Mouse (Mus musculus) G1E (cell line): ENCODE data around the gene Shisa9.

Experiments used
- CTCF ChIP-seq: IDR thresholded peaks from 2 replicates; pipeline ENCODE4 v1.5.1; 2012; ENCODE audit warnings: low read depth, low read length, inconsistent platforms, mixed read lengths
- GATA1 ChIP-seq: IDR thresholded peaks from 2 replicates; pipeline ENCODE4 v1.6.1; 2012; ENCODE audit warnings: borderline replicate concordance, low read length, inconsistent platforms, mixed read lengths
- GATA2 ChIP-seq: IDR thresholded peaks from 2 replicates; pipeline ENCODE4 v1.6.1; 2012; ENCODE audit warnings: low read depth, low read length, inconsistent platforms, borderline replicate concordance
- POLR2AphosphoS5 ChIP-seq: IDR thresholded peaks from 2 replicates; pipeline ENCODE4 v1.6.1; 2012; ENCODE audit warnings: low read depth, low read length, inconsistent platforms; ENCODE audit not compliant: insufficient replicate concordance
- TAL1 ChIP-seq: conservative IDR thresholded peaks from 2 replicates; pipeline ENCODE4 v1.6.1; 2012; ENCODE audit warnings: low read depth, low read length, inconsistent platforms, mixed read lengths

DNA sequence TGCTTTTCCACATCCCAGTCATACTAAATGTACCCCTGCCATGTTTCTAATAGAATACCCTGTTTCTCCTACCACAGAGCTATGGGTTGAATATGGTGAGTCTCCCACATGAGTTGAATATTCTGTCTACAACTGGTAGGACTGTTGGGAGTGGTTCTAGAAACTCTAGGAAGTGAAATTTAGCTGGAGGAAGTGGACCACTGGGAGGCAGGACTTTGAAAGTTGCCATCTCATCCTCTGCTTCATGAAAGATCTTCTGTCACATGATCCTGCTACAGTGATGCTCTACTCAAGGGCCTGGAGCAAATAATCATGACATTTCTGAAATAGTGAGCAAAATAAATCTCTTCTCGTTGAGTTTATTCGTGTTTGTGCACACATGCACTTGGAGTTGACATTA, 7.2 kb upstream of the Shisa9 start:
- no peak for TF ChIP-seq CTCF
- no peak for TF ChIP-seq TAL1
- no peak for TF ChIP-seq GATA1
- TF ChIP-seq POLR2AphosphoS5: no peak
- TF ChIP-seq GATA2: no peak
